Mouse (Mus musculus) E14TG2a.4 (cell line): ENCODE measurements around the gene Prpsap1.

ENCODE experiments used
- H3K27me3 ChIP-seq: 2 replicates; pipeline ENCODE4 v1.6.1; 2014; ENCODE audit warnings: low read length, control low read depth; ENCODE audit not compliant: insufficient read depth
- H3K36me3 ChIP-seq: 2 replicates; pipeline ENCODE4 v1.6.1; 2014; ENCODE audit warnings: low read length, control low read depth; ENCODE audit not compliant: insufficient read depth
- H3K4me1 ChIP-seq: replicated peaks from 2 replicates; pipeline ENCODE4 v1.6.1; 2014; ENCODE audit warnings: low read depth, low read length, control low read depth
- H3K4me3 ChIP-seq: replicated peaks from 2 replicates; pipeline ENCODE4 v1.5.1; 2014; ENCODE audit warnings: mild to moderate bottlenecking, low read length
- H3K9me3 ChIP-seq: 2 replicates; pipeline ENCODE4 v1.6.1; 2014; ENCODE audit warnings: low read length, control low read depth
- CTCF ChIP-seq: conservative IDR thresholded peaks from 2 replicates; pipeline ENCODE4 v1.5.1; 2014; ENCODE audit warnings: low read length
- NANOG ChIP-seq: IDR thresholded peaks from 2 replicates; pipeline ENCODE4 v1.6.1; 2014; ENCODE audit warnings: borderline replicate concordance, low read length, mixed read lengths
- POU5F1 ChIP-seq: IDR thresholded peaks from 2 replicates; pipeline ENCODE4 v1.6.1; 2014; ENCODE audit warnings: low read length, borderline replicate concordance

Prpsap1 gene

GRCm38 (mm10) chr11:116522046-116522445, 28.0 kb upstream of the Prpsap1 start:
- H3K36me3 ChIP-seq, result no peaks in the 10 kb centered on the region
- TF ChIP-seq NANOG (no peak), CTCF (no peak), POU5F1 (no peak)
- peaks cover 26% of the 10 kb centered on the region for H3K27me3 ChIP-seq
- H3K4me3 ChIP-seq, result no peak overlapping the region
- H3K4me1 ChIP-seq, result peaks cover 34% of the 10 kb centered on the region
- H3K9me3 ChIP-seq, result no peaks in the 10 kb centered on the region

GRCm38 (mm10) chr11:116521143-116521542, 27.1 kb upstream of the Prpsap1 start:
- peaks cover 17% of the 10 kb centered on the region for H3K27me3 ChIP-seq
- TF ChIP-seq POU5F1, result no peak
- no peak for TF ChIP-seq CTCF
- no peak for TF ChIP-seq NANOG
- no peaks in the 10 kb centered on the region for H3K36me3 ChIP-seq
- H3K4me3 ChIP-seq, result no peak overlapping the region
- peaks cover 34% of the 10 kb centered on the region for H3K4me1 ChIP-seq
- no peaks in the 10 kb centered on the region for H3K9me3 ChIP-seq

GRCm38 (mm10) chr11:116518482-116518881, 24.5 kb upstream of the Prpsap1 start:
- TF ChIP-seq NANOG (no peak), CTCF (no peak), POU5F1 (no peak)
- Histone ChIP-seq H3K9me3 (no peaks in the 10 kb centered on the region), H3K4me3 (no peak overlapping the region), H3K27me3 (peaks cover 27% of the 10 kb centered on the region), H3K4me1 (peaks cover 34% of the 10 kb centered on the region), H3K36me3 (no peaks in the 10 kb centered on the region)

GRCm38 (mm10) chr11:116515330-116516020, 21.5 kb upstream of the Prpsap1 start:
- no peak for TF ChIP-seq POU5F1
- TF ChIP-seq NANOG, result no peak
- no peak for TF ChIP-seq CTCF
- H3K36me3 ChIP-seq, result no peaks in the 10 kb centered on the region

GRCm38 (mm10) chr11:116513531-116514038, 19.6 kb upstream of the Prpsap1 start:
- peaks cover 24% of the 10 kb centered on the region for H3K27me3 ChIP-seq
- TF ChIP-seq CTCF (no peak), POU5F1 (no peak), NANOG (no peak)
- no peaks in the 10 kb centered on the region for H3K9me3 ChIP-seq
- no peak overlapping the region for H3K4me3 ChIP-seq
- no peaks in the 10 kb centered on the region for H3K36me3 ChIP-seq
- H3K4me1 ChIP-seq, result peaks cover 17% of the 10 kb centered on the region

More at GRCm38 (mm10) chr11:116515330-116516020, 21.5 kb upstream of the Prpsap1 start:
- H3K4me1 ChIP-seq, result peaks cover 25% of the 10 kb centered on the region
- no peaks in the 10 kb centered on the region for H3K9me3 ChIP-seq
- H3K4me3 ChIP-seq, result peak overlapping the region; percentile 69
- peaks cover 24% of the 10 kb centered on the region for H3K27me3 ChIP-seq

DNA sequence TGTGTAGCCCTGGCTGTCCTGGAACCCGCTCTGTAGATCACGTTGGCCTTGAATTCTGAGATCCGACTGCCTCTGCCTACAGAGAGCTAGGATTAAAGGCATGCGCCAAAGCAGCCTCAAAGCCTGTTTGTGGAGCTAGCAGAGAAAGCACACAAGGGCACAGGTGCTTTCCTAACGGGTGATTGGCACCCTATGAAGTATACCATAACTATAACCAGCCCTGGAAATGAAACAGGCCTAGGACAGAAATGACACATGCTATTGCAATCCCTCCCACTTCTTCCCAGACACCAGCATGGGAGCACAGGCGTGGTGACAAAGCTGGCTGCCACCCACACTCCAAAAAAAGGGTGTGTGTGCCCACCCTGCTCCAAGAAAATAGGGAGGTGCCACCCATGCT, 19.0 kb upstream of the Prpsap1 start:
- H3K4me3 ChIP-seq, result no peak overlapping the region
- H3K27me3 ChIP-seq, result peaks cover 24% of the 10 kb centered on the region
- TF ChIP-seq POU5F1 (no peak), NANOG (no peak), CTCF (no peak)
- no peaks in the 10 kb centered on the region for H3K9me3 ChIP-seq
- H3K36me3 ChIP-seq, result no peaks in the 10 kb centered on the region
- peaks cover 19% of the 10 kb centered on the region for H3K4me1 ChIP-seq

GRCm38 (mm10) chr11:116512154-116512553, 18.2 kb upstream of the Prpsap1 start:
- TF ChIP-seq CTCF, result no peak
- no peak for TF ChIP-seq NANOG
- TF ChIP-seq POU5F1, result no peak
- H3K9me3 ChIP-seq, result no peaks in the 10 kb centered on the region
- peaks cover 19% of the 10 kb centered on the region for H3K4me1 ChIP-seq
- peaks cover 24% of the 10 kb centered on the region for H3K27me3 ChIP-seq
- no peak overlapping the region for H3K4me3 ChIP-seq
- no peaks in the 10 kb centered on the region for H3K36me3 ChIP-seq

DNA sequence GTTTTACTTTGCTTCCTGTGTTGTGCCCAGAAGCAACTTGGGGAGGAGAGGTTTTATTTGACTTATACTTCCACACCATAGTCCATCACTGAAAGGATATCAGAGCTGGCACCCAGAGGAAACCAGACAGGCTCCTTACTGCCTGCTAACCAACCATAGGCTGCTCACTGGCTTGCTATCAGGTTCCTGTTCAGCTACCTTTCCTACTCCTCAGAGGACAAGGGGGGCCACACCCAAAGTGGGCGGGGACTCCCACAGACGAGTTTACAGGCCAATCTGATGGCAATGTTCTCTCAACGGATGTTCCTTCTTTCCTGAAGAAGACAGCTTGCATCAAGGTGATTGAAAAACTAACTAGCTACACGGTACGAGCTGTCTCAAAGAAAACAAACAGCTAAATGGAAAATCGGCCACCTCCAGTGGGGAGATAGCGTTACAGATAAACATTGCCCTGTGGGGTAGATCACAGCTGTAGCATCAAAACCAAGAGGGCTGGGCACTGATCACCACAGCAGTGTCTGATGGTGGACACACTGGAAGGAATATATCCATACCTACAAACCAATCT, 17.4 kb upstream of the Prpsap1 start:
- TF ChIP-seq CTCF (no peak), POU5F1 (no peak), NANOG (no peak)
- Histone ChIP-seq H3K4me1 (peaks cover 19% of the 10 kb centered on the region), H3K27me3 (peaks cover 24% of the 10 kb centered on the region), H3K9me3 (no peaks in the 10 kb centered on the region), H3K36me3 (no peaks in the 10 kb centered on the region), H3K4me3 (no peak overlapping the region)
